Mouse (Mus musculus) CH12.LX (cell line): Measurements from ENCODE around the gene Spata2l.

Experiments
- CTCF ChIP-seq, 2 experiments: IDR thresholded peaks in 1 of 2; conservative IDR thresholded peaks in 1 of 2; 2 replicates each; pipeline ENCODE4 v1.5.1; 2011 to 2012; ENCODE audit warnings: low read depth in 2 of 2, low read length in 2 of 2, improper control_type of control experiment in 1 of 2, inconsistent platforms in 1 of 2, mild to moderate bottlenecking in 1 of 2, moderate library complexity in 1 of 2
- GABPA ChIP-seq: IDR thresholded peaks from 2 replicates; pipeline ENCODE4 v1.6.1; 2012; ENCODE audit warnings: low read depth, low read length, improper control_type of control experiment, inconsistent platforms; ENCODE audit not compliant: insufficient replicate concordance
- MXI1 ChIP-seq: IDR thresholded peaks from 2 replicates; pipeline ENCODE4 v1.6.1; 2011; ENCODE audit warnings: mild to moderate bottlenecking, low read depth, low read length, improper control_type of control experiment
- POLR2A ChIP-seq: IDR thresholded peaks from 2 replicates; pipeline ENCODE4 v1.6.1; 2011; ENCODE audit warnings: low read depth, mild to moderate bottlenecking, improper control_type of control experiment, low read length
- USF2 ChIP-seq: conservative IDR thresholded peaks from 2 replicates; pipeline ENCODE4 v1.6.1; 2011; ENCODE audit warnings: low read depth, low read length, improper control_type of control experiment
- ZNF384 ChIP-seq: IDR thresholded peaks from 2 replicates; pipeline ENCODE4 v1.6.1; 2012; ENCODE audit warnings: low read depth, low read length, improper control_type of control experiment, inconsistent platforms

DNA sequence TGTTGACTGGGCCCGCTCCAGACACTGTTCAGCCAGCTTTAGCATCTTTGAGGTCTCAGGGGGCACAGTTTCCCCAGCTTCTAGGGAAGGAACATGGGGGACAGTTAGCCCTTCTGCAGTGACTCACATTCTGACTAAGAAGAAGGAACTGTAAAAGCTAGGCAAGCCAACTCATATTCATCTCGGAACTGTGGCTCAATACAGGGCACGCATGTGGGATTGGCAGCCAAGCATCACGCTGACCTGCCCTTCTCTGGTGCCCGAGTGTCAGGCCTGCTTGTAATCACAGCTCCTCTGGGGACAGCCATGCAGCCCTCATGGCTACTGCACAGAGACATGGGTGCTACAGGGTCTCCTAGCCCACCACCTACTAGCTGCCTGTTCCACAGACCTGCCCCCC is 14.9 kb upstream of the Spata2l start:
- no peak for TF ChIP-seq MXI1
- no peak for TF ChIP-seq ZNF384
- TF ChIP-seq GABPA: no peak
- no peak for TF ChIP-seq CTCF (conservative IDR thresholded peaks at IDR 0.05 in 1 of 2, IDR thresholded peaks at IDR 0.05 in 1 of 2; ENCODE audit: low read depth in 2 of 2, low read length in 2 of 2)
- TF ChIP-seq USF2: no peak
- TF ChIP-seq POLR2A: no peak
